Mouse (Mus musculus): Measurements from ENCODE around the gene Lekr1. TPM values are rescaled to one million over a fixed set of nuclear protein-coding genes. Genes with fewer than 3 reads are reported as not detected.
"Not testable (repeated sequence)": the region's sequence is repeated elsewhere in the genome, so short reads cannot be mapped to it uniquely, and the experiment has no call there.

Lekr1 gene
- polyA plus RNA-seq, 1 experiment from 2014 or later: 3.7 TPM

- H3K4me1 ChIP-seq (replicated peaks): no peaks in the 10 kb centered on the region
- no peak overlapping the region for H3K27ac ChIP-seq
- no peaks in the 10 kb centered on the region for H3K36me3 ChIP-seq
- WGBS: 88% methylated on average over 4 of the region's 4 CpGs
- no peak overlapping the region for H3K4me3 ChIP-seq
- H3K9me3 ChIP-seq: no peaks in the 10 kb centered on the region
- H3K27me3 ChIP-seq (ENCODE audit: insufficient read depth, poor library complexity, severe bottlenecking): no peaks in the 10 kb centered on the region
- DNase-seq (ENCODE audit: low spot score): no peak
Measured at GRCm38 (mm10) chr3:65722897-65723296, 56.9 kb downstream of the Lekr1 start.

- Histone ChIP-seq H3K4me3 (no peak overlapping the region), H3K27ac (no peak overlapping the region), H3K36me3 (no peaks in the 10 kb centered on the region), H3K4me1 (replicated peaks) (no peaks in the 10 kb centered on the region), H3K27me3 (ENCODE audit: insufficient read depth, poor library complexity, severe bottlenecking) (no peaks in the 10 kb centered on the region), H3K9me3 (no peaks in the 10 kb centered on the region)
- no peak for DNase-seq (ENCODE audit: low spot score)
- 89% methylated on average over 4 of the region's 4 CpGs for WGBS
Measured at GRCm38 (mm10) chr3:65723664-65724063, 57.6 kb downstream of the Lekr1 start.

- Histone ChIP-seq H3K9me3 (no peaks in the 10 kb centered on the region), H3K27ac (no peak overlapping the region), H3K4me1 (replicated peaks) (no peaks in the 10 kb centered on the region), H3K36me3 (no peaks in the 10 kb centered on the region), H3K27me3 (ENCODE audit: insufficient read depth, poor library complexity, severe bottlenecking) (no peaks in the 10 kb centered on the region), H3K4me3 (no peak overlapping the region)
- 85% methylated on average over 4 of the region's 4 CpGs for WGBS
- no peak for DNase-seq (ENCODE audit: low spot score)
Measured at GRCm38 (mm10) chr3:65737816-65738215, 71.8 kb downstream of the Lekr1 start.

GRCm38 (mm10) chr3:65744936-65745335 is 78.9 kb downstream of the Lekr1 start:
- no peak for DNase-seq (ENCODE audit: low spot score)
- WGBS: 49% methylated on average over 4 of the region's 4 CpGs

GRCm38 (mm10) chr3:65764511-65765508 is 98.8 kb downstream of the Lekr1 start:
- WGBS: 80% methylated on average over 20 of the region's 20 CpGs
- DNase-seq (ENCODE audit: low spot score): no peak
- H3K27ac ChIP-seq: no peak overlapping the region
- no peaks in the 10 kb centered on the region for H3K36me3 ChIP-seq
- no peak overlapping the region for H3K4me3 ChIP-seq
- peaks cover 21% of the 10 kb centered on the region for H3K4me1 ChIP-seq (replicated peaks)
- no peaks in the 10 kb centered on the region for H3K9me3 ChIP-seq
- H3K27me3 ChIP-seq (ENCODE audit: insufficient read depth, poor library complexity, severe bottlenecking): no peaks in the 10 kb centered on the region

More at GRCm38 (mm10) chr3:65744936-65745335, 78.9 kb downstream of the Lekr1 start:
- H3K4me1 ChIP-seq (replicated peaks): no peaks in the 10 kb centered on the region
- H3K9me3 ChIP-seq: no peaks in the 10 kb centered on the region
- H3K4me3 ChIP-seq: no peak overlapping the region
- no peaks in the 10 kb centered on the region for H3K36me3 ChIP-seq
- H3K27ac ChIP-seq: no peak overlapping the region
- no peaks in the 10 kb centered on the region for H3K27me3 ChIP-seq (ENCODE audit: insufficient read depth, poor library complexity, severe bottlenecking)

- H3K27ac ChIP-seq: no peak overlapping the region
- DNase-seq (ENCODE audit: low spot score): no peak
- no peaks in the 10 kb centered on the region for H3K27me3 ChIP-seq (ENCODE audit: insufficient read depth, poor library complexity, severe bottlenecking)
- no peaks in the 10 kb centered on the region for H3K9me3 ChIP-seq
- H3K36me3 ChIP-seq: no peaks in the 10 kb centered on the region
- peaks cover 21% of the 10 kb centered on the region for H3K4me1 ChIP-seq (replicated peaks)
- no peak overlapping the region for H3K4me3 ChIP-seq
Measured at GRCm38 (mm10) chr3:65766387-65766786, 100.4 kb downstream of the Lekr1 start.

- no peak for DNase-seq (ENCODE audit: low spot score)
- Histone ChIP-seq H3K4me3 (no peak overlapping the region), H3K27me3 (ENCODE audit: insufficient read depth, poor library complexity, severe bottlenecking) (no peaks in the 10 kb centered on the region), H3K36me3 (no peaks in the 10 kb centered on the region), H3K9me3 (no peaks in the 10 kb centered on the region), H3K4me1 (replicated peaks) (peaks cover 21% of the 10 kb centered on the region), H3K27ac (peak overlapping the region; percentile 73)
- 49% methylated on average over 6 of the region's 6 CpGs for WGBS
Measured at GRCm38 (mm10) chr3:65767202-65767862, 101.3 kb downstream of the Lekr1 start.

GRCm38 (mm10) chr3:65769666-65770065 is 103.6 kb downstream of the Lekr1 start:
- not testable (repeated sequence) for H3K27me3 ChIP-seq (ENCODE audit: insufficient read depth, poor library complexity, severe bottlenecking); H3K27ac ChIP-seq; H3K36me3 ChIP-seq; H3K4me3 ChIP-seq; H3K9me3 ChIP-seq; DNase-seq (ENCODE audit: low spot score)
- H3K4me1 ChIP-seq (replicated peaks): peaks cover 20% of the 10 kb centered on the region
- WGBS: 92% methylated on average over 7 of the region's 7 CpGs

GRCm38 (mm10) chr3:65773910-65774309 is 107.9 kb downstream of the Lekr1 start:
- 90% methylated on average over 1 of the region's 1 CpGs for WGBS

GRCm38 (mm10) chr3:65775096-65775495 is 109.1 kb downstream of the Lekr1 start:
- no peaks in the 10 kb centered on the region for H3K4me1 ChIP-seq (replicated peaks)
- no peak overlapping the region for H3K27ac ChIP-seq
- H3K9me3 ChIP-seq: peaks cover 6% of the 10 kb centered on the region; the same call in 1 of the 2 replicates
- no peaks in the 10 kb centered on the region for H3K36me3 ChIP-seq
- no peak for DNase-seq (ENCODE audit: low spot score)
- H3K4me3 ChIP-seq: no peak overlapping the region
- H3K27me3 ChIP-seq (ENCODE audit: insufficient read depth, poor library complexity, severe bottlenecking): no peaks in the 10 kb centered on the region
- 80% methylated on average over 5 of the region's 5 CpGs for WGBS

More at GRCm38 (mm10) chr3:65773910-65774309, 107.9 kb downstream of the Lekr1 start:
- no peak overlapping the region for H3K27ac ChIP-seq
- no peak for DNase-seq (ENCODE audit: low spot score)
- no peaks in the 10 kb centered on the region for H3K36me3 ChIP-seq
- no peaks in the 10 kb centered on the region for H3K27me3 ChIP-seq (ENCODE audit: insufficient read depth, poor library complexity, severe bottlenecking)
- no peaks in the 10 kb centered on the region for H3K4me1 ChIP-seq (replicated peaks)
- no peak overlapping the region for H3K4me3 ChIP-seq
- H3K9me3 ChIP-seq: peaks cover 1% of the 10 kb centered on the region; the same call in 1 of the 2 replicates

GRCm38 (mm10) chr3:65782246-65782645 is 116.2 kb downstream of the Lekr1 start:
- WGBS: 76% methylated on average over 5 of the region's 5 CpGs
- H3K9me3 ChIP-seq: peaks cover 6% of the 10 kb centered on the region; the same call in 1 of the 2 replicates
- no peaks in the 10 kb centered on the region for H3K27me3 ChIP-seq (ENCODE audit: insufficient read depth, poor library complexity, severe bottlenecking)
- DNase-seq (ENCODE audit: low spot score): no peak
- H3K4me1 ChIP-seq (replicated peaks): no peaks in the 10 kb centered on the region
- H3K27ac ChIP-seq: no peak overlapping the region
- H3K4me3 ChIP-seq: no peak overlapping the region
- H3K36me3 ChIP-seq: no peaks in the 10 kb centered on the region

GRCm38 (mm10) chr3:65790076-65790685 is 124.2 kb downstream of the Lekr1 start:
- Histone ChIP-seq H3K36me3 (no peaks in the 10 kb centered on the region), H3K27ac (no peak overlapping the region), H3K9me3 (no peaks in the 10 kb centered on the region), H3K27me3 (ENCODE audit: insufficient read depth, poor library complexity, severe bottlenecking) (no peaks in the 10 kb centered on the region), H3K4me1 (replicated peaks) (no peaks in the 10 kb centered on the region), H3K4me3 (no peak overlapping the region)
- 70% methylated on average over 3 of the region's 3 CpGs for WGBS
- no peak for DNase-seq (ENCODE audit: low spot score)

GRCm38 (mm10) chr3:65793561-65793960 is 127.5 kb downstream of the Lekr1 start:
- no peak for DNase-seq (ENCODE audit: low spot score)
- H3K4me3 ChIP-seq: no peak overlapping the region
- no peaks in the 10 kb centered on the region for H3K9me3 ChIP-seq
- H3K4me1 ChIP-seq (replicated peaks): no peaks in the 10 kb centered on the region
- H3K36me3 ChIP-seq: no peaks in the 10 kb centered on the region
- no peaks in the 10 kb centered on the region for H3K27me3 ChIP-seq (ENCODE audit: insufficient read depth, poor library complexity, severe bottlenecking)
- WGBS: 85% methylated on average over 4 of the region's 4 CpGs
- no peak overlapping the region for H3K27ac ChIP-seq

Data from hindbrain, embryonic 10.5 days (tissue).